Mouse (Mus musculus) forelimb bud, embryonic 11.5 days (tissue): Measurements from ENCODE around the gene Arhgef7.

ENCODE experiments used
- DNase-seq: peaks from one replicate; pipeline ENCODE4 v3.0.0-alpha.2; 2012; ENCODE audit warnings: low read depth, low spot score

The Arhgef7 gene

GRCm38 (mm10) chr8:11762821-11763220 is 35.3 kb downstream of the Arhgef7 start:
- DNase-seq: no peak

GRCm38 (mm10) chr8:11767213-11767840 is 39.8 kb downstream of the Arhgef7 start:
- no peak for DNase-seq

- no peak for DNase-seq
These were observed 42.5 kb downstream of the Arhgef7 start for GRCm38 (mm10) chr8:11770001-11770400.

- DNase-seq: no peak
These were observed 43.1 kb downstream of the Arhgef7 start for GRCm38 (mm10) chr8:11770521-11771080.

GRCm38 (mm10) chr8:11771608-11772007 is 44.1 kb downstream of the Arhgef7 start:
- no peak for DNase-seq

- no peak for DNase-seq
These were observed 46.9 kb downstream of the Arhgef7 start for GRCm38 (mm10) chr8:11774195-11775076.

GRCm38 (mm10) chr8:11775889-11776288 is 48.4 kb downstream of the Arhgef7 start:
- no peak for DNase-seq

GRCm38 (mm10) chr8:11776451-11777180 is 49.1 kb downstream of the Arhgef7 start:
- no peak for DNase-seq

- DNase-seq: no peak
These were observed 49.7 kb downstream of the Arhgef7 start for GRCm38 (mm10) chr8:11777201-11777600.

- DNase-seq: no peak
These were observed 51.3 kb downstream of the Arhgef7 start for GRCm38 (mm10) chr8:11778646-11779433.

GRCm38 (mm10) chr8:11779844-11780634 is 52.5 kb downstream of the Arhgef7 start:
- no peak for DNase-seq

GRCm38 (mm10) chr8:11780641-11781040 is 53.1 kb downstream of the Arhgef7 start:
- no peak for DNase-seq

- DNase-seq: no peak
These were observed 55.1 kb downstream of the Arhgef7 start for GRCm38 (mm10) chr8:11782607-11783006.

- no peak for DNase-seq
These were observed 56.5 kb downstream of the Arhgef7 start for GRCm38 (mm10) chr8:11783861-11784594.

GRCm38 (mm10) chr8:11785121-11785520 is 57.6 kb downstream of the Arhgef7 start:
- DNase-seq: no peak

GRCm38 (mm10) chr8:11785539-11786046 is 58.1 kb downstream of the Arhgef7 start:
- no peak for DNase-seq

GRCm38 (mm10) chr8:11788252-11788651 is 60.7 kb downstream of the Arhgef7 start:
- DNase-seq: no peak

GRCm38 (mm10) chr8:11789168-11789567 is 61.6 kb downstream of the Arhgef7 start:
- peak; percentile 58 for DNase-seq

- DNase-seq: no peak
These were observed 67.4 kb downstream of the Arhgef7 start for GRCm38 (mm10) chr8:11794956-11795355.
